Mouse (Mus musculus) forebrain, embryonic 13.5 days (tissue): Measurements from ENCODE around the gene Kcnn3. TPM values are rescaled to one million over a fixed set of nuclear protein-coding genes. Genes with fewer than 3 reads are reported as not detected.

Source experiments
- ATAC-seq: fragments of 200-750 bp; cut with Nextera tagmentation; 2 replicates; pipeline ENCODE4 v1.8.0; 2017
- H3K27ac ChIP-seq: fragments of 300-500 bp; sonication (generic); 2 replicates; pipeline ENCODE4 v1.5.1; 2015; ENCODE audit warnings: inconsistent platforms, mild to moderate bottlenecking, moderate library complexity
- H3K27me3 ChIP-seq: fragments of 300-500 bp; sonication (generic); 2 replicates; pipeline ENCODE4 v1.6.1; 2015; ENCODE audit warnings: mild to moderate bottlenecking, inconsistent platforms
- H3K36me3 ChIP-seq: fragments of 300-500 bp; sonication (generic); 2 replicates; pipeline ENCODE4 v1.6.1; 2015; ENCODE audit warnings: mild to moderate bottlenecking, inconsistent platforms; ENCODE audit not compliant: poor library complexity, severe bottlenecking
- H3K4me1 ChIP-seq: fragments of 300-500 bp; sonication (generic); 2 replicates; pipeline ENCODE4 v1.6.1; 2015; ENCODE audit warnings: inconsistent platforms
- H3K4me2 ChIP-seq: fragments of 300-500 bp; sonication (generic); 2 replicates; pipeline ENCODE4 v1.6.1; 2015; ENCODE audit warnings: inconsistent platforms, mild to moderate bottlenecking, moderate library complexity
- H3K4me3 ChIP-seq: fragments of 300-500 bp; sonication (generic); 2 replicates; pipeline ENCODE4 v1.5.1; 2015; ENCODE audit warnings: mild to moderate bottlenecking, inconsistent platforms
- H3K9ac ChIP-seq: fragments of 300-500 bp; sonication (generic); 2 replicates; pipeline ENCODE4 v1.6.1; 2015; ENCODE audit warnings: mild to moderate bottlenecking, inconsistent platforms
- H3K9me3 ChIP-seq: fragments of 300-500 bp; sonication (generic); replicated peaks from 2 replicates; pipeline ENCODE4 v1.6.1; 2016; ENCODE audit warnings: inconsistent platforms
- WGBS: fragments of 180-500 bp; shearing (Covaris S2); methylation state at CpG from one replicate; pipeline ENCODE4 v1.1.7; 2015; 5-methylcytosine and 5-hydroxymethylcytosine counted together
- polyA plus RNA-seq: library from polyadenylated mRNA; unstranded; fragments of >200 nt; fragmentation: Nextera tagmentation; extraction: Ambion mirVana; gene quantifications from 2 replicates; pipeline ENCODE4 v1.2.1, GENCODE M21; 2015

Kcnn3 gene
- polyA plus RNA-seq, 1 experiment from 2014 or later = 4.3 TPM

GRCm38 (mm10) chr3:89624814-89625445 lies 105.0 kb downstream of the Kcnn3 start:
- H3K4me2 ChIP-seq = no peak overlapping the region
- peak; percentile 41 for ATAC-seq
- 49% methylated on average over 5 of the region's 5 CpGs for WGBS
- peak overlapping the region; percentile 82 for H3K27ac ChIP-seq
- H3K27me3 ChIP-seq = no peaks in the 10 kb centered on the region
- no peaks in the 10 kb centered on the region for H3K9me3 ChIP-seq
- H3K36me3 ChIP-seq = no peaks in the 10 kb centered on the region
- H3K4me3 ChIP-seq = no peak overlapping the region
- peaks cover 63% of the 10 kb centered on the region for H3K4me1 ChIP-seq
- no peak overlapping the region for H3K9ac ChIP-seq

- Histone ChIP-seq H3K9me3 (no peaks in the 10 kb centered on the region), H3K9ac (no peak overlapping the region), H3K36me3 (no peaks in the 10 kb centered on the region), H3K4me1 (peaks cover 63% of the 10 kb centered on the region), H3K4me3 (no peak overlapping the region), H3K4me2 (no peak overlapping the region), H3K27ac (peak overlapping the region; percentile 82), H3K27me3 (no peaks in the 10 kb centered on the region)
- no peak for ATAC-seq
- WGBS = 27% methylated on average over 3 of the region's 4 CpGs
Observed at GRCm38 (mm10) chr3:89626556-89626955, 106.6 kb downstream of the Kcnn3 start.

- H3K4me1 ChIP-seq = peaks cover 36% of the 10 kb centered on the region
- no peak overlapping the region for H3K9ac ChIP-seq
- no peaks in the 10 kb centered on the region for H3K27me3 ChIP-seq
- 85% methylated on average over 3 of the region's 3 CpGs for WGBS
- H3K36me3 ChIP-seq = no peaks in the 10 kb centered on the region
- H3K27ac ChIP-seq = no peak overlapping the region; the same call in 1 of the 2 replicates
- ATAC-seq = no peak
- H3K4me3 ChIP-seq = no peak overlapping the region
- H3K4me2 ChIP-seq = no peak overlapping the region
- H3K9me3 ChIP-seq = no peaks in the 10 kb centered on the region
Observed at GRCm38 (mm10) chr3:89629811-89630210, 109.8 kb downstream of the Kcnn3 start.

GRCm38 (mm10) chr3:89631750-89632149 lies 111.8 kb downstream of the Kcnn3 start:
- Histone ChIP-seq H3K4me2 (no peak overlapping the region), H3K27me3 (no peaks in the 10 kb centered on the region), H3K36me3 (no peaks in the 10 kb centered on the region), H3K4me1 (peaks cover 16% of the 10 kb centered on the region), H3K27ac (no peak overlapping the region), H3K4me3 (no peak overlapping the region), H3K9me3 (no peaks in the 10 kb centered on the region), H3K9ac (no peak overlapping the region)
- ATAC-seq = no peak
- WGBS = 84% methylated on average over 5 of the region's 5 CpGs

DNA sequence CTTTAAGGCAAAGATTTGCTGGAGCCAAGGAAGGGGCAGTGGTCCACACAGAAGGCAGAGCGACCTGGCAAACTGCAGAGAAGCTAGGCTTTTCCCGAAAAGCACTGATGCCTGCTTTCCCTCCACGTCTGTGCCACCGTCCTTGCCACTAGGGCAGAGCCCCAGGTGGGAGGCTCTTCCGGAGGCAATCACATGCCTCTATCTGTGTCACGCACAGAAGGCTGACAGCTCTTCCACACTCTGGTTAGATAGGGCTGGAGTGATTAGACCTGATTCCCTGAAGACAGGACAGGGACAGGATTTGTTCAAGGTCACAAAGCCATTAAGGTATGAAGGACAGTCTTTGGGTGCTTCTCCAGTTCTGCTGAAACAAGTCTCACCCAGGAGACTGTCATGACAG lies 113.6 kb downstream of the Kcnn3 start:
- WGBS = 85% methylated on average over 6 of the region's 6 CpGs
- Histone ChIP-seq H3K36me3 (no peaks in the 10 kb centered on the region), H3K27me3 (no peaks in the 10 kb centered on the region), H3K9me3 (no peaks in the 10 kb centered on the region), H3K4me3 (no peak overlapping the region), H3K4me2 (no peak overlapping the region), H3K27ac (no peak overlapping the region), H3K4me1 (peaks cover 9% of the 10 kb centered on the region; the same call in 1 of the 2 replicates), H3K9ac (no peak overlapping the region)
- no peak for ATAC-seq

- Histone ChIP-seq H3K9ac (no peak overlapping the region), H3K4me3 (no peak overlapping the region), H3K36me3 (no peaks in the 10 kb centered on the region), H3K9me3 (no peaks in the 10 kb centered on the region), H3K27me3 (no peaks in the 10 kb centered on the region), H3K4me2 (no peak overlapping the region), H3K27ac (no peak overlapping the region), H3K4me1 (0 out of 2 replicates have a peak, but pooled peaks cover 7% of the 10 kb centered on the region)
- no peak for ATAC-seq
- 85% methylated on average over 6 of the region's 6 CpGs for WGBS
Observed at GRCm38 (mm10) chr3:89633941-89634340, 114.0 kb downstream of the Kcnn3 start.

- WGBS = 69% methylated on average over 3 of the region's 3 CpGs
- H3K9ac ChIP-seq = no peak overlapping the region
- no peaks in the 10 kb centered on the region for H3K9me3 ChIP-seq
- no peak overlapping the region for H3K27ac ChIP-seq
- no peak for ATAC-seq
- no peak overlapping the region for H3K4me2 ChIP-seq
- H3K36me3 ChIP-seq = 0 out of 2 replicates have a peak, but pooled peaks cover 4% of the 10 kb centered on the region
- H3K4me1 ChIP-seq = peaks cover 16% of the 10 kb centered on the region
- no peaks in the 10 kb centered on the region; the same call in 1 of the 2 replicates for H3K27me3 ChIP-seq
- no peak overlapping the region for H3K4me3 ChIP-seq
Observed at GRCm38 (mm10) chr3:89640804-89641203, 120.8 kb downstream of the Kcnn3 start.

GRCm38 (mm10) chr3:89643391-89643790 lies 123.4 kb downstream of the Kcnn3 start:
- ATAC-seq = no peak
- Histone ChIP-seq H3K36me3 (0 out of 2 replicates have a peak, but pooled peaks cover 4% of the 10 kb centered on the region), H3K9me3 (no peaks in the 10 kb centered on the region), H3K4me2 (no peak overlapping the region), H3K27me3 (no peaks in the 10 kb centered on the region; the same call in 1 of the 2 replicates), H3K27ac (no peak overlapping the region), H3K9ac (no peak overlapping the region), H3K4me1 (peaks cover 42% of the 10 kb centered on the region), H3K4me3 (no peak overlapping the region)
- 67% methylated on average over 8 of the region's 8 CpGs for WGBS

GRCm38 (mm10) chr3:89646813-89647255 lies 126.9 kb downstream of the Kcnn3 start:
- Histone ChIP-seq H3K9ac (0 out of 2 replicates have a peak overlapping the region, but pooled peaks have one; percentile 24), H3K4me3 (no peak overlapping the region), H3K27me3 (no peaks in the 10 kb centered on the region; the same call in 1 of the 2 replicates), H3K27ac (peak overlapping the region; percentile 94), H3K36me3 (no peaks in the 10 kb centered on the region), H3K9me3 (no peaks in the 10 kb centered on the region), H3K4me2 (0 out of 2 replicates have a peak overlapping the region, but pooled peaks have one; percentile 21), H3K4me1 (peaks cover 54% of the 10 kb centered on the region)
- ATAC-seq = peak; percentile 74
- WGBS = 30% methylated on average over 5 of the region's 5 CpGs

GRCm38 (mm10) chr3:89647268-89647874 lies 127.4 kb downstream of the Kcnn3 start:
- 10% methylated on average over 6 of the region's 6 CpGs for WGBS
- Histone ChIP-seq H3K4me3 (no peak overlapping the region), H3K9ac (no peak overlapping the region), H3K9me3 (no peaks in the 10 kb centered on the region), H3K27me3 (no peaks in the 10 kb centered on the region; the same call in 1 of the 2 replicates), H3K4me2 (peak overlapping the region; percentile 21; the same call in 1 of the 2 replicates), H3K27ac (peak overlapping the region; percentile 94), H3K4me1 (peaks cover 59% of the 10 kb centered on the region), H3K36me3 (no peaks in the 10 kb centered on the region)
- peak; percentile 70 for ATAC-seq

DNA sequence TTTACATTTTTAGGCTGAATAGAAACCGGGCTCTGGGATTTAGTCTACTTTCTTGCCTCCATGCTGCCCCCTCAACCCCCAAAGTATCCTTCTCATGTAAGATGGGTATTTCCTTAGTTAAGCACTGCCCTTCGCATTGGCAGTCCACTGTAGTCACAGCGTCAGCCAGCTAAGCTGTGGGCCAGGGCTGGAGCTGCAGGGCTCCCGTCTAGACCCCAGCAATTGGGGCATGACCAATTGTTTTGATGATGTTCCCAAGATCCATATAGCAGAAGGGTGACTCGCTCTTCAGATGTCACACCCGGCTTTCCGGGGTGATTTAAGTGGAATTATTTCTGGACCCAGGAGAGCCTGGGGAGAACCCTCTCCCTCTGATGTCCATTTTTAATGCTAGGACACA lies 129.9 kb downstream of the Kcnn3 start:
- no peak for ATAC-seq
- no peak overlapping the region for H3K27ac ChIP-seq
- no peak overlapping the region for H3K9ac ChIP-seq
- 90% methylated on average over 7 of the region's 7 CpGs for WGBS
- H3K27me3 ChIP-seq = no peaks in the 10 kb centered on the region
- no peak overlapping the region for H3K4me3 ChIP-seq
- no peaks in the 10 kb centered on the region for H3K9me3 ChIP-seq
- no peak overlapping the region for H3K4me2 ChIP-seq
- H3K36me3 ChIP-seq = no peaks in the 10 kb centered on the region
- peaks cover 69% of the 10 kb centered on the region for H3K4me1 ChIP-seq

- peak; percentile 60 for ATAC-seq
- WGBS = 31% methylated on average over 12 of the region's 12 CpGs
- H3K9me3 ChIP-seq = no peaks in the 10 kb centered on the region
- H3K4me3 ChIP-seq = no peak overlapping the region
- no peak overlapping the region for H3K4me2 ChIP-seq
- no peaks in the 10 kb centered on the region for H3K27me3 ChIP-seq
- H3K36me3 ChIP-seq = no peaks in the 10 kb centered on the region
- H3K4me1 ChIP-seq = peaks cover 43% of the 10 kb centered on the region
- 0 out of 2 replicates have a peak overlapping the region, but pooled peaks have one; percentile 8 for H3K9ac ChIP-seq
- H3K27ac ChIP-seq = peak overlapping the region; percentile 36
Observed at GRCm38 (mm10) chr3:89653231-89653954, 133.4 kb downstream of the Kcnn3 start.
